Mouse (Mus musculus) limb, embryonic 13.5 days (tissue): ENCODE data around the gene Calhm5. TPM values are rescaled to one million over a fixed set of nuclear protein-coding genes. Genes with fewer than 3 reads are reported as not detected.

Source experiments
- ATAC-seq: fragments of 200-750 bp; cut with Nextera tagmentation; 2 replicates; pipeline ENCODE4 v1.8.0; 2017; ENCODE audit warnings: low read depth, moderate number of reproducible peaks, moderate TSS enrichment; ENCODE audit not compliant: low FRiP score
- H3K27ac ChIP-seq: fragments of 300-500 bp; sonication (generic); 2 replicates; pipeline ENCODE4 v1.5.1; 2015; ENCODE audit warnings: inconsistent platforms, mild to moderate bottlenecking, moderate library complexity
- H3K27me3 ChIP-seq: fragments of 300-500 bp; sonication (generic); 2 replicates; pipeline ENCODE4 v1.6.1; 2015; ENCODE audit warnings: mild to moderate bottlenecking, inconsistent platforms
- H3K36me3 ChIP-seq: fragments of 300-500 bp; sonication (generic); 2 replicates; pipeline ENCODE4 v1.6.1; 2015; ENCODE audit warnings: inconsistent platforms, mild to moderate bottlenecking, moderate library complexity
- H3K4me1 ChIP-seq: fragments of 300-500 bp; sonication (generic); 2 replicates; pipeline ENCODE4 v1.6.1; 2015; ENCODE audit warnings: inconsistent platforms
- H3K4me2 ChIP-seq: fragments of 300-500 bp; sonication (generic); replicated peaks from 2 replicates; pipeline ENCODE4 v1.6.1; 2015; ENCODE audit warnings: inconsistent platforms, mild to moderate bottlenecking, moderate library complexity
- H3K4me3 ChIP-seq: fragments of 300-500 bp; sonication (generic); 2 replicates; pipeline ENCODE4 v1.5.1; 2015; ENCODE audit warnings: moderate library complexity, mild to moderate bottlenecking, inconsistent platforms
- H3K9ac ChIP-seq: fragments of 300-500 bp; sonication (generic); 2 replicates; pipeline ENCODE4 v1.6.1; 2015; ENCODE audit warnings: mild to moderate bottlenecking, inconsistent platforms
- H3K9me3 ChIP-seq: fragments of 300-500 bp; sonication (generic); 2 replicates; pipeline ENCODE4 v1.6.1; 2016; ENCODE audit warnings: inconsistent platforms
- WGBS: fragments of 180-500 bp; shearing (Covaris S2); methylation state at CpG from one replicate; pipeline ENCODE4 v1.1.7; 2015; 5-methylcytosine and 5-hydroxymethylcytosine counted together
- polyA plus RNA-seq: library from polyadenylated mRNA; unstranded; fragments of >200 nt; fragmentation: Nextera tagmentation; extraction: Ambion mirVana; gene quantifications from 2 replicates; pipeline ENCODE4 v1.2.1, GENCODE M21; 2015

Calhm5 gene
- 0.45 and 0.51 TPM in 2 replicates for polyA plus RNA-seq

GRCm38 (mm10) chr10:34096418-34096883 is at the start of gene Calhm5:
Gene Calhm5, minus strand, starts transcription at chr10:34096519.
- no peaks in the 10 kb centered on the region for H3K4me1 ChIP-seq
- peak within 1 kb of the TSS; percentile 27 for H3K4me3 ChIP-seq
- no peaks in the 10 kb centered on the region for H3K27me3 ChIP-seq
- no peak within 1 kb of the TSS for H3K27ac ChIP-seq
- no peaks in the 10 kb centered on the region for H3K36me3 ChIP-seq
- peak; percentile 80 for ATAC-seq
- WGBS = 20% methylated on average over 9 of the region's 9 CpGs
- peak within 1 kb of the TSS; percentile 48 for H3K9ac ChIP-seq
- peak within 1 kb of the TSS; percentile 53 for H3K4me2 ChIP-seq
- no peaks in the 10 kb centered on the region for H3K9me3 ChIP-seq

- no peak overlapping the region for H3K4me2 ChIP-seq
- H3K27me3 ChIP-seq = no peaks in the 10 kb centered on the region
- no peak overlapping the region for H3K4me3 ChIP-seq
- ATAC-seq = no peak
- WGBS = 90% methylated on average over 2 of the region's 2 CpGs
- no peak overlapping the region for H3K9ac ChIP-seq
- no peaks in the 10 kb centered on the region for H3K36me3 ChIP-seq
- H3K9me3 ChIP-seq = peaks cover 3% of the 10 kb centered on the region; the same call in 1 of the 2 replicates
- H3K27ac ChIP-seq = no peak overlapping the region
- no peaks in the 10 kb centered on the region for H3K4me1 ChIP-seq
These were observed 45.4 kb upstream of the Calhm5 start for GRCm38 (mm10) chr10:34141693-34142092.

GRCm38 (mm10) chr10:34139768-34140167 is 43.4 kb upstream of the Calhm5 start:
- Histone ChIP-seq H3K4me3 (no peak overlapping the region), H3K4me2 (no peak overlapping the region), H3K36me3 (no peaks in the 10 kb centered on the region), H3K9me3 (peaks cover 3% of the 10 kb centered on the region; the same call in 1 of the 2 replicates), H3K27ac (no peak overlapping the region), H3K9ac (no peak overlapping the region), H3K27me3 (no peaks in the 10 kb centered on the region), H3K4me1 (no peaks in the 10 kb centered on the region)
- ATAC-seq = no peak
- WGBS = 64% methylated on average over 4 of the region's 4 CpGs

- H3K4me2 ChIP-seq = no peak overlapping the region
- H3K27me3 ChIP-seq = no peaks in the 10 kb centered on the region
- WGBS = 68% methylated on average over 6 of the region's 6 CpGs
- no peaks in the 10 kb centered on the region for H3K36me3 ChIP-seq
- H3K4me1 ChIP-seq = no peaks in the 10 kb centered on the region
- H3K27ac ChIP-seq = no peak overlapping the region
- 0 out of 2 replicates have a peak, but pooled peaks cover 3% of the 10 kb centered on the region for H3K9me3 ChIP-seq
- no peak overlapping the region for H3K9ac ChIP-seq
- no peak overlapping the region for H3K4me3 ChIP-seq
- ATAC-seq = no peak
These were observed 41.7 kb upstream of the Calhm5 start for GRCm38 (mm10) chr10:34138027-34138426.

- Histone ChIP-seq H3K4me3 (no peak overlapping the region), H3K36me3 (no peaks in the 10 kb centered on the region), H3K9me3 (no peaks in the 10 kb centered on the region), H3K4me1 (no peaks in the 10 kb centered on the region), H3K27me3 (no peaks in the 10 kb centered on the region), H3K27ac (no peak overlapping the region), H3K9ac (no peak overlapping the region), H3K4me2 (no peak overlapping the region)
- ATAC-seq = no peak
- 25% methylated on average over 6 of the region's 6 CpGs for WGBS
These were observed 40.1 kb upstream of the Calhm5 start for GRCm38 (mm10) chr10:34136432-34136831.

GRCm38 (mm10) chr10:34131356-34131755 is 35.0 kb upstream of the Calhm5 start:
- WGBS = 74% methylated on average over 2 of the region's 2 CpGs
- no peak for ATAC-seq

GRCm38 (mm10) chr10:34128391-34128790 is 32.1 kb upstream of the Calhm5 start:
- 73% methylated on average over 6 of the region's 6 CpGs for WGBS
- no peak for ATAC-seq
- H3K27ac ChIP-seq = no peak overlapping the region

More at GRCm38 (mm10) chr10:34131356-34131755, 35.0 kb upstream of the Calhm5 start:
- no peaks in the 10 kb centered on the region for H3K9me3 ChIP-seq
- H3K4me3 ChIP-seq = no peak overlapping the region
- no peak overlapping the region for H3K27ac ChIP-seq
- H3K27me3 ChIP-seq = no peaks in the 10 kb centered on the region
- 0 out of 2 replicates have a peak, but pooled peaks cover 2% of the 10 kb centered on the region for H3K4me1 ChIP-seq
- H3K9ac ChIP-seq = no peak overlapping the region
- no peak overlapping the region for H3K4me2 ChIP-seq
- no peaks in the 10 kb centered on the region for H3K36me3 ChIP-seq

GRCm38 (mm10) chr10:34127392-34128378 is 31.4 kb upstream of the Calhm5 start, which contains the start of gene Calhm6:
Gene Calhm6, minus strand, starts transcription at chr10:34127984.
- Histone ChIP-seq H3K9ac (peak within 1 kb of the TSS; percentile 67), H3K27me3 (no peaks in the 10 kb centered on the region), H3K4me2 (peak within 1 kb of the TSS; percentile 84), H3K9me3 (no peaks in the 10 kb centered on the region), H3K4me3 (peak within 1 kb of the TSS; percentile 57), H3K4me1 (0 out of 2 replicates have a peak, but pooled peaks cover 2% of the 10 kb centered on the region), H3K27ac (no peak within 1 kb of the TSS), H3K36me3 (no peaks in the 10 kb centered on the region)
- 14% methylated on average over 44 of the region's 44 CpGs for WGBS
- ATAC-seq = peak; percentile 80

More at GRCm38 (mm10) chr10:34128391-34128790, 32.1 kb upstream of the Calhm5 start:
- Histone ChIP-seq H3K4me3 (no peak overlapping the region), H3K4me2 (no peak overlapping the region), H3K4me1 (0 out of 2 replicates have a peak, but pooled peaks cover 2% of the 10 kb centered on the region), H3K27me3 (no peaks in the 10 kb centered on the region), H3K9ac (no peak overlapping the region), H3K9me3 (no peaks in the 10 kb centered on the region), H3K36me3 (no peaks in the 10 kb centered on the region)

GRCm38 (mm10) chr10:34118421-34118820 is 22.1 kb upstream of the Calhm5 start:
- H3K4me3 ChIP-seq = no peak overlapping the region
- H3K27me3 ChIP-seq = no peaks in the 10 kb centered on the region
- no peak for ATAC-seq
- H3K36me3 ChIP-seq = no peaks in the 10 kb centered on the region
- H3K4me2 ChIP-seq = no peak overlapping the region
- H3K9me3 ChIP-seq = no peaks in the 10 kb centered on the region
- WGBS = 90% methylated on average over 2 of the region's 2 CpGs
- no peak overlapping the region for H3K27ac ChIP-seq
- no peaks in the 10 kb centered on the region for H3K4me1 ChIP-seq
- no peak overlapping the region for H3K9ac ChIP-seq

GRCm38 (mm10) chr10:34117770-34118169 is 21.5 kb upstream of the Calhm5 start:
- Histone ChIP-seq H3K4me1 (no peaks in the 10 kb centered on the region), H3K36me3 (no peaks in the 10 kb centered on the region), H3K27ac (no peak overlapping the region), H3K4me3 (no peak overlapping the region), H3K4me2 (no peak overlapping the region), H3K9ac (no peak overlapping the region), H3K27me3 (no peaks in the 10 kb centered on the region), H3K9me3 (no peaks in the 10 kb centered on the region)
- no peak for ATAC-seq

- Histone ChIP-seq H3K27ac (no peak overlapping the region), H3K4me1 (no peaks in the 10 kb centered on the region), H3K9me3 (no peaks in the 10 kb centered on the region), H3K4me2 (no peak overlapping the region), H3K9ac (no peak overlapping the region), H3K4me3 (no peak overlapping the region), H3K36me3 (no peaks in the 10 kb centered on the region), H3K27me3 (no peaks in the 10 kb centered on the region)
- no peak for ATAC-seq
- 47% methylated on average over 3 of the region's 3 CpGs for WGBS
These were observed 20.8 kb upstream of the Calhm5 start for GRCm38 (mm10) chr10:34117131-34117530.
